Mouse (Mus musculus): ENCODE data around the gene Scaf4.

- TF ChIP-seq CTCF (IDR thresholded peaks at IDR 0.05; ENCODE audit: control insufficient read depth, insufficient read depth, insufficient replicate concordance, low read depth, low read length) (no peak), POLR2A (IDR thresholded peaks at IDR 0.05; ENCODE audit: control insufficient read depth, low read depth, low read length) (no peak)
Observed at GRCm38 (mm10) chr16:90242426-90243304, 41.6 kb downstream of the Scaf4 start.
